Mouse (Mus musculus) layer of hippocampus, adult 9-11 months (tissue): ENCODE results near the gene Sgsm1.

Source experiments
- DNase-seq: peaks from one replicate; pipeline ENCODE4 v3.0.0; 2022

Sgsm1 gene

GRCm38 (mm10) chr5:113309491-113310376 is 852 bp downstream of the Sgsm1 start:
- no peak for DNase-seq

- DNase-seq, result peak; percentile 92
Observed at GRCm38 (mm10) chr5:113306750-113307477, 3.7 kb downstream of the Sgsm1 start.

- DNase-seq, result peak; percentile 50
Observed at GRCm38 (mm10) chr5:113304527-113304926, 6.1 kb downstream of the Sgsm1 start.

GRCm38 (mm10) chr5:113301841-113302240 is 8.7 kb downstream of the Sgsm1 start:
- DNase-seq, result no peak

- DNase-seq, result peak; percentile 78
Observed at GRCm38 (mm10) chr5:113300148-113300889, 10.3 kb downstream of the Sgsm1 start.

- DNase-seq, result no peak
Observed at GRCm38 (mm10) chr5:113299433-113299832, 11.2 kb downstream of the Sgsm1 start.

- no peak for DNase-seq
Observed at GRCm38 (mm10) chr5:113298826-113299225, 11.8 kb downstream of the Sgsm1 start.

GRCm38 (mm10) chr5:113298040-113298439 is 12.5 kb downstream of the Sgsm1 start:
- no peak for DNase-seq

GRCm38 (mm10) chr5:113295791-113296190 is 14.8 kb downstream of the Sgsm1 start:
- no peak for DNase-seq

- DNase-seq, result no peak
Observed at GRCm38 (mm10) chr5:113294575-113294974, 16.0 kb downstream of the Sgsm1 start.

- DNase-seq, result no peak
Observed at GRCm38 (mm10) chr5:113293446-113293845, 17.1 kb downstream of the Sgsm1 start.

- no peak for DNase-seq
Observed at GRCm38 (mm10) chr5:113292832-113293231, 17.8 kb downstream of the Sgsm1 start.

- no peak for DNase-seq
Observed at GRCm38 (mm10) chr5:113292179-113292578, 18.4 kb downstream of the Sgsm1 start.

GRCm38 (mm10) chr5:113291125-113291524 is 19.5 kb downstream of the Sgsm1 start:
- DNase-seq, result no peak

- no peak for DNase-seq
Observed at GRCm38 (mm10) chr5:113290149-113290548, 20.4 kb downstream of the Sgsm1 start.

- DNase-seq, result no peak
Observed at GRCm38 (mm10) chr5:113288490-113288889, 22.1 kb downstream of the Sgsm1 start.

- no peak for DNase-seq
Observed at GRCm38 (mm10) chr5:113287762-113288161, 22.8 kb downstream of the Sgsm1 start.

GRCm38 (mm10) chr5:113286591-113287520 is 23.7 kb downstream of the Sgsm1 start:
- DNase-seq, result no peak

- DNase-seq, result no peak
Observed at GRCm38 (mm10) chr5:113286048-113286447, 24.5 kb downstream of the Sgsm1 start.

GRCm38 (mm10) chr5:113285541-113285940 is 25.0 kb downstream of the Sgsm1 start:
- no peak for DNase-seq

GRCm38 (mm10) chr5:113283726-113284125 is 26.9 kb downstream of the Sgsm1 start:
- no peak for DNase-seq

GRCm38 (mm10) chr5:113281557-113281956 is 29.0 kb downstream of the Sgsm1 start:
- no peak for DNase-seq
